Mouse (Mus musculus) bone marrow, adult 2 months (tissue): ENCODE measurements around the gene Creg1. TPM values are rescaled to one million over a fixed set of nuclear protein-coding genes. Genes with fewer than 3 reads are reported as not detected.

ENCODE experiments used
- H3K27ac ChIP-seq: fragments of 200-500 bp; 2 replicates; pipeline ENCODE4 v1.5.1; 2012; ENCODE audit warnings: low read depth, mild to moderate bottlenecking, control low read depth, inconsistent platforms, low read length; ENCODE audit not compliant: control insufficient read depth, poor library complexity, insufficient read depth
- H3K4me1 ChIP-seq: fragments of 200-500 bp; 2 replicates; pipeline ENCODE4 v1.6.1; 2011; ENCODE audit warnings: low read length; ENCODE audit not compliant: control insufficient read depth, insufficient read depth
- H3K4me3 ChIP-seq: fragments of 200-500 bp; replicated peaks from 2 replicates; pipeline ENCODE3; 2011; ENCODE audit warnings: mild to moderate bottlenecking, low read depth, low read length, control low read depth; ENCODE audit not compliant: control insufficient read depth
- CTCF ChIP-seq: fragments of 200-500 bp; IDR thresholded peaks from 2 replicates; pipeline ENCODE4 v1.5.1; 2011; ENCODE audit warnings: low read length, control low read depth; ENCODE audit not compliant: control insufficient read depth, insufficient read depth
- POLR2A ChIP-seq: fragments of 200-500 bp; IDR thresholded peaks from 2 replicates; pipeline ENCODE4 v1.6.1; 2011; ENCODE audit warnings: low read depth, mild to moderate bottlenecking, control low read depth, low read length, borderline replicate concordance; ENCODE audit not compliant: control insufficient read depth
- WGBS: fragments of 180-500 bp; shearing (Covaris S2); methylation state at CpG from one replicate; pipeline ENCODE4 v1.1.7; 2018; 5-methylcytosine and 5-hydroxymethylcytosine counted together
- polyA plus RNA-seq: library from polyadenylated mRNA; stranded (reverse); fragments of >200 nt; gene quantifications from 2 replicates; pipeline ENCODE4 v1.2.4, GENCODE M21; 2011; ENCODE audit warnings: low replicate concordance; ENCODE audit not compliant: missing spikeins, insufficient read depth, insufficient read length

Creg1 gene
- polyA plus RNA-seq, 1 experiment = 312 TPM

DNA sequence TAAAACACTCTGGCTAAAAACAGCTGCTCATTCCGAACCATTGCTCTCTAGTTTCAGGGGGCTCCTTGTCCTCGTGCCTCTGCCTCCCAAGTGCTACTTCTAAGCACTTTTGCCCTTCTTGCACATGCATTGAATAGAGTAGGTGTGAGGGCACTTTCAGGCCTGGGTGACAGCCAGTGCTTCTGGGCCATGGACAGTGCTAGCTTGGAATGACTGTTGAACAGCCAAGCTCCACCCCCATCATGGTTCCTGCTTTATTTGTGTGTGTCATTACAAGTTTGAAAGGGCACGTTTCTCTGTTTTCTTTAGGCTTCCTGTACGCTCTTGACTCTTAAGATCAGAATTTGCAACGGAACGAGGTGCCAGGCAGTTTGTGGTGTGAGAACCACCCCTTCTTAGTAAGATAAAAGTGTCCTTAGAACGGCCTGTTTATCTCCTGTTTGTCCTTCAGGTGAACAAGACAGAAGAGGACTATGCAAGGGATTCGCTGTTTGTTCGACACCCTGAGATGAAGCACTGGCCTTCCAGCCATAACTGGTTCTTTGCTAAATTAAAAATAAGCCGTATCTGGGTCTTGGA lies 6.7 kb downstream of the Creg1 start:
- TF ChIP-seq CTCF (no peak), POLR2A (no peak)
- Histone ChIP-seq H3K27ac (peak overlapping the region; percentile 81), H3K4me3 (peak overlapping the region; percentile 26), H3K4me1 (peaks cover 7% of the 10 kb centered on the region)
- 65% methylated on average over 10 of the region's 10 CpGs for WGBS

GRCm38 (mm10) chr1:165771491-165771897 lies 7.9 kb downstream of the Creg1 start:
- 1% methylated on average over 12 of the region's 12 CpGs for WGBS
- Histone ChIP-seq H3K27ac (peak overlapping the region; percentile 9), H3K4me3 (no peak overlapping the region), H3K4me1 (peaks cover 6% of the 10 kb centered on the region)
- TF ChIP-seq CTCF (peak; percentile 90), POLR2A (no peak)

- Histone ChIP-seq H3K27ac (no peak overlapping the region), H3K4me3 (no peak overlapping the region), H3K4me1 (peaks cover 6% of the 10 kb centered on the region)
- 68% methylated on average over 9 of the region's 9 CpGs for WGBS
- TF ChIP-seq CTCF (no peak), POLR2A (no peak)
Measured at GRCm38 (mm10) chr1:165771998-165772397, 8.5 kb downstream of the Creg1 start.

DNA sequence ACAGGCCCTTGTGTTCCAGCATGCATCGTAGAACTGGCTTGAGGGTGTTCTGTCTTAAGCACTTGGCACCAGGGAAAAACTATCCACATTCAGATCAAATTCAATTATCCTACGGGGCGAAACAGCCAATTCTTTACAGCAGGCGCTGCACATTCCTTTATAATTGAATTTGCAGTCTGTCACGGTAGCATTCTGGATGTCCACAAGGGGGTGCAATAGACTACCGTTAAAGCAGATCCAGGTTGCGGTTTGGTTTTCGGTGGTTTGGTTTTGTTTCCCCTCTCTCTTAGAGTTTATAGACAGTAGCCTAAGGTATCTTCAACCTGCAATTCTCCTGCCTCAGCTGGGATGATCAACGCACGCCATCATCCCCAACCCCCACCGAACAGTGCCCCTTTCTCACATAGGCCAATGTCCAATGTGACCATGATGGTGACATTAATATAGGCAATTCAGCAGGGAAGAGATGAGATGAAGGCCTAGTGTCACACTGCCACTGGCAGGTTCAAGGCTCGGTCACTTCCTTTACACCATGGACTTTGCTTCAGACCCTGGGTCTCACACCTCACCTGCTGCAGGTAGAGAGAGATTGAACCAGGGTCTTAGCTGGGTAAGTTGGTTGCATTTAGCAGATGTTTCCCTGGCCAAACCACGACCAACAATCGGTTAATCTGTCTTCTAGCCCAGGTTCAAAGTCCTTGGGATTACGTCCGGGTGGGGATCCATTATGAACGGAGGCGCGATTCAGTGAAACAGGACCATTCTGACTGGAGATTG lies 12.2 kb downstream of the Creg1 start:
- WGBS = 35% methylated on average over 19 of the region's 19 CpGs
- TF ChIP-seq POLR2A (no peak), CTCF (no peak)
- Histone ChIP-seq H3K4me3 (no peak overlapping the region), H3K27ac (no peak overlapping the region), H3K4me1 (peaks cover 2% of the 10 kb centered on the region; the same call in 1 of the 2 replicates)

- peaks cover 2% of the 10 kb centered on the region; the same call in 1 of the 2 replicates for H3K4me1 ChIP-seq
- peak overlapping the region; percentile 51 for H3K4me3 ChIP-seq
- no peak for TF ChIP-seq POLR2A
- TF ChIP-seq CTCF = no peak
- WGBS = 1% methylated on average over 13 of the region's 13 CpGs
- H3K27ac ChIP-seq = no peak overlapping the region
Measured at GRCm38 (mm10) chr1:165779954-165780585, 16.5 kb downstream of the Creg1 start.

- peaks cover 2% of the 10 kb centered on the region; the same call in 1 of the 2 replicates for H3K4me1 ChIP-seq
- H3K4me3 ChIP-seq = peak overlapping the region; percentile 51
- peak; percentile 66 for TF ChIP-seq CTCF
- no peak for TF ChIP-seq POLR2A
- H3K27ac ChIP-seq = no peak overlapping the region
- 5% methylated on average over 20 of the region's 20 CpGs for WGBS
Measured at GRCm38 (mm10) chr1:165780586-165781111, 17.1 kb downstream of the Creg1 start.

DNA sequence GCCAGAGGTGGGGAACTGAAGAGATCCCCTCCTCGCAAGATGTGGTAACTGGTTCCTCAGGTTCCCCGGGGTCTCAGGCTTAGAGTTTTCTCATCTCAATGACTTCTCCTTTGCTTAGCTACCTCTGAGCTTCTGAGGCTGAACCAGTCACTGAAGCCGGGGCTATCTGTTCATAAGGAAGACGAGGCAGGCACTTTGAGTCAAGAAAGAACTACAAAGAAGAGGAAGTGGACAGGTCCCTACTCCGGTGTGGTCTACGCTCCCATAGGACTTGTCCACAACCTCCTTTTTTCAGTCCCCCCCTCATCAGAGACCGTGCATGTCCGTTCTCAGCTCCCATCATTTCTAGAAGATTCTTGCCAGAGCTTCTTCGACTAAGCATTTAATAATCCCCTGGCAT lies 17.9 kb downstream of the Creg1 start:
- H3K4me1 ChIP-seq = no peaks in the 10 kb centered on the region; the same call in 1 of the 2 replicates
- no peak overlapping the region for H3K27ac ChIP-seq
- no peak overlapping the region for H3K4me3 ChIP-seq
- TF ChIP-seq POLR2A (no peak), CTCF (no peak)
- WGBS = 22% methylated on average over 9 of the region's 9 CpGs

DNA sequence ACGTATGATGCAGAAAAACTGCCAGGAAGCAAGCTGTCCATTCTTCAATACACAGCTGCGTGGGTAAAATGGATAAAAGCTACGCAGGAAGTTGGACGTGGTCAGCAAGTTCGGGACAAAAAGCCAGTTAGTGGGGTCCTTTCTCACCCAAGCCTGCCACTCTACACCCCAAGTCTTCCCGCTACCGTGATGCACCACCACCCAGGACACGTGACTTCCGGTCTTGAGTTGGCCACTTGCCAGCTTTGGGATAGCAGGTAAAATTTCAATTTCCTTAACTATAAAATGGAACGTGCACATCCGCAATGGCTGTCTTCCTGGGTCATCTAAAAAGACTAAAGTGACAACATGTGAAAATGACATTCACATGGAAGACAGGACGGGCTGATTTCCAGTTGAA lies 18.4 kb downstream of the Creg1 start:
- TF ChIP-seq CTCF (no peak), POLR2A (no peak)
- 65% methylated on average over 12 of the region's 12 CpGs for WGBS
- Histone ChIP-seq H3K4me3 (no peak overlapping the region), H3K27ac (no peak overlapping the region), H3K4me1 (no peaks in the 10 kb centered on the region; the same call in 1 of the 2 replicates)
